ENCODE assay signal across 8 mouse cellular contexts in genomic region chr6:17464281-17465025, GRCm38 (mm10). TPM values are rescaled to one million over a fixed set of nuclear protein-coding genes. Genes with fewer than 3 reads are reported as not detected.
DNase-seq lines count a peak whose midpoint lies in the region; ATAC-seq and TF ChIP-seq lines count a peak whose summit lies in the region.

No protein-coding gene starts in this region.

- no peak for TF ChIP-seq CTCF in C2C12 (IDR thresholded peaks at IDR 0.05; ENCODE audit: control insufficient read depth, insufficient read depth, insufficient read length)
- TF ChIP-seq CTCF in forebrain, postnatal 0 days (IDR thresholded peaks at IDR 0.05; ENCODE audit: low read depth): no peak
- no peak for TF ChIP-seq CTCF in midbrain, postnatal 0 days (IDR thresholded peaks at IDR 0.05)

- peak overlapping the region; percentile 88 for H3ac ChIP-seq in C2C12 (ENCODE audit: control insufficient read depth, insufficient read length, low read depth)

- peaks cover 49% of the 10 kb centered on the region for H3K79me3 ChIP-seq in C2C12 (ENCODE audit: low read depth)

- H3K9ac ChIP-seq in forebrain, postnatal 0 days: peak overlapping the region; percentile 62
- 0 out of 2 replicates have a peak overlapping the region, but pooled peaks have one; percentile 36 for H3K9ac ChIP-seq in midbrain, postnatal 0 days (replicated peaks; ENCODE audit: low read length, poor library complexity, severe bottlenecking)

- peaks cover 10% of the 10 kb centered on the region for H3K36me3 ChIP-seq in C2C12 (ENCODE audit: control insufficient read depth, insufficient read depth)
- H3K36me3 ChIP-seq in forebrain, postnatal 0 days (ENCODE audit: insufficient read depth): no peaks in the 10 kb centered on the region
- H3K36me3 ChIP-seq in midbrain, postnatal 0 days (ENCODE audit: insufficient read depth, low read length): no peaks in the 10 kb centered on the region

- H3K9me3 ChIP-seq in forebrain, postnatal 0 days (ENCODE audit: low read length): no peaks in the 10 kb centered on the region
- no peaks in the 10 kb centered on the region for H3K9me3 ChIP-seq in midbrain, postnatal 0 days (ENCODE audit: low read length)

- peak overlapping the region; percentile 98 for H3K4me2 ChIP-seq in forebrain, postnatal 0 days (ENCODE audit: low read depth)
- H3K4me2 ChIP-seq in midbrain, postnatal 0 days (ENCODE audit: low read depth, low read length, poor library complexity, severe bottlenecking): peak overlapping the region; percentile 99

- peak overlapping the region; percentile 72 for H3K4me3 ChIP-seq in C2C12 (ENCODE audit: insufficient read depth, poor library complexity, severe bottlenecking)
- peak overlapping the region; percentile 66 for H3K4me3 ChIP-seq in forebrain, postnatal 0 days (ENCODE audit: low read depth, low read length)
- peak overlapping the region; percentile 73 for H3K4me3 ChIP-seq in midbrain, postnatal 0 days (ENCODE audit: low read depth, low read length)

- no peaks in the 10 kb centered on the region; the same call in 1 of the 2 replicates for H3K4me1 ChIP-seq in forebrain, postnatal 0 days (ENCODE audit: insufficient read depth)
- H3K4me1 ChIP-seq in midbrain, postnatal 0 days (ENCODE audit: insufficient read depth, low read length): peaks cover 3% of the 10 kb centered on the region; the same call in 1 of the 2 replicates

- H3K27ac ChIP-seq in forebrain, postnatal 0 days (ENCODE audit: low read depth, low read length): no peak overlapping the region
- no peak overlapping the region for H3K27ac ChIP-seq in midbrain, postnatal 0 days (ENCODE audit: low read depth, low read length)

- peaks cover 57% of the 10 kb centered on the region for H3K79me2 ChIP-seq in C2C12 (ENCODE audit: control insufficient read depth, insufficient read depth)

- 4% methylated on average over 15 of the region's 15 CpGs for WGBS in forebrain, postnatal 0 days
- WGBS in midbrain, postnatal 0 days: 9% methylated on average over 15 of the region's 15 CpGs

- ATAC-seq in forebrain, postnatal 0 days: no peak
- ATAC-seq in midbrain, postnatal 0 days (ENCODE audit: low FRiP score): peak; percentile 55; the same call in 1 of the 2 replicates

- DNase-seq in cerebellum, postnatal 10 days: peak; percentile 31 to 36
- DNase-seq in cerebellum, adult 9-11 months: no peak
- peak; percentile 22 for DNase-seq in forebrain, postnatal 0 days
- peak; percentile 52 for DNase-seq in kidney, postnatal 36 days
- no peak for DNase-seq in midbrain, postnatal 0 days (ENCODE audit: low spot score)
- no peak for DNase-seq in frontal cortex, adult 2 months (ENCODE audit: extremely low spot score in 1 of 2, low spot score in 1 of 2)
- no peak for DNase-seq in T-cell, adult 2 months (ENCODE audit: low spot score)

- H3K27me3 ChIP-seq in C2C12 (ENCODE audit: control insufficient read depth, insufficient read depth, insufficient read length): no peaks in the 10 kb centered on the region
- H3K27me3 ChIP-seq in forebrain, postnatal 0 days (ENCODE audit: insufficient read depth, low read length): 0 out of 2 replicates have a peak, but pooled peaks cover 2% of the 10 kb centered on the region
- H3K27me3 ChIP-seq in midbrain, postnatal 0 days (ENCODE audit: insufficient read depth, low read length): 0 out of 2 replicates have a peak, but pooled peaks cover 16% of the 10 kb centered on the region

TF ChIP-seq in C2C12, 6 proteins besides CTCF, POLR2A, EP300 and RAD21:
- TF ChIP-seq CEBPB (IDR thresholded peaks at IDR 0.05; ENCODE audit: low read depth): no peak
- TF ChIP-seq MYOD1 (IDR thresholded peaks at IDR 0.05; ENCODE audit: control insufficient read depth, insufficient read length, low read depth): no peak
- TF ChIP-seq FOSL1 (IDR thresholded peaks at IDR 0.05; ENCODE audit: insufficient read depth, low read length, poor library complexity, severe bottlenecking): no peak
- no peak for TF ChIP-seq MYOG (IDR thresholded peaks at IDR 0.05; ENCODE audit: control insufficient read depth, extremely low read depth, insufficient read length)
- TF ChIP-seq USF1 (IDR thresholded peaks at IDR 0.05; ENCODE audit: low read depth): no peak
- TF ChIP-seq MAX (IDR thresholded peaks at IDR 0.05): no peak

RNA-seq across cellular contexts. Expression of gene Met, which starts 0.9 kb away (rescaled TPM):
- 10.2 TPM for polyA plus RNA-seq in C2C12 (2012; fragmentation: generic; extraction: Trizol)
- total RNA-seq in forebrain, postnatal 0 days (2014; rRNA removed): 12.9 and 31.0 TPM in 2 replicates
- 3.7 and 3.8 TPM in 2 replicates for polyA plus RNA-seq in forebrain, postnatal 0 days (2015; fragmentation: Nextera tagmentation; extraction: Ambion mirVana)
- 3.0 and 3.2 TPM in 2 replicates for total RNA-seq in midbrain, postnatal 0 days (2014; rRNA removed)
- 0.46 and 0.47 TPM in 2 replicates for polyA plus RNA-seq in midbrain, postnatal 0 days (2015; fragmentation: Nextera tagmentation; extraction: Ambion mirVana)
- polyA plus RNA-seq in frontal cortex, adult 2 months (2012; rRNA removed): 3.4 and 3.5 TPM in 2 replicates

Comparison
In these comparisons a context has a peak if more than half of its experiments do, and no peak if none do; other contexts are left out.
1. DNase-seq: peak in cerebellum, postnatal 10 days (2 of 2), forebrain, postnatal 0 days (single experiment) and kidney, postnatal 36 days (2 of 2); none in cerebellum, adult 9-11 months (single experiment), midbrain, postnatal 0 days (single experiment), frontal cortex, adult 2 months (0 of 2) and T-cell, adult 2 months (single experiment).
2. Peak in every context shown above with its lines, with median percentiles within 50 percentile points of each other: H3K4me3 ChIP-seq.